Mouse (Mus musculus): ENCODE data around the gene Gm5134. TPM values are rescaled to one million over a fixed set of nuclear protein-coding genes. Genes with fewer than 3 reads are reported as not detected.

Gm5134 gene
- polyA plus RNA-seq, 1 experiment from 2014 or later = 0.10 TPM

- Histone ChIP-seq H3K27me3 (replicated peaks; ENCODE audit: low read depth, poor library complexity, severe bottlenecking) (peaks cover 77% of the 10 kb centered on the region), H3K27ac (replicated peaks) (peak overlapping the region; percentile 87; the same call in 1 of the 2 replicates)
These were observed 23.0 kb upstream of the Gm5134 start for GRCm38 (mm10) chr10:75931311-75931710.

GRCm38 (mm10) chr10:75932081-75932678 is 22.1 kb upstream of the Gm5134 start:
- under 1% methylated on average over 44 of the region's 44 CpGs for WGBS

More at GRCm38 (mm10) chr10:75931311-75931710, 23.0 kb upstream of the Gm5134 start:
- Histone ChIP-seq H3K36me3 (replicated peaks) (peaks cover 22% of the 10 kb centered on the region), H3K4me3 (peak overlapping the region; percentile 74), H3K9me3 (no peaks in the 10 kb centered on the region), H3K4me1 (peaks cover 47% of the 10 kb centered on the region)
- no peak for DNase-seq (ENCODE audit: low spot score)
- WGBS = 30% methylated on average over 7 of the region's 7 CpGs

GRCm38 (mm10) chr10:75932891-75933290 is 21.4 kb upstream of the Gm5134 start, which contains the start of gene Chchd10:
Gene Chchd10, plus strand, starts transcription at chr10:75933130.
- 22% methylated on average over 6 of the region's 6 CpGs for WGBS
- peaks cover 55% of the 10 kb centered on the region for H3K4me1 ChIP-seq
- H3K36me3 ChIP-seq (replicated peaks) = peaks cover 6% of the 10 kb centered on the region
- H3K27ac ChIP-seq (replicated peaks) = peak within 1 kb of the TSS; percentile 87
- peak within 1 kb of the TSS; percentile 74 for H3K4me3 ChIP-seq
- peaks cover 93% of the 10 kb centered on the region for H3K27me3 ChIP-seq (replicated peaks; ENCODE audit: low read depth, poor library complexity, severe bottlenecking)
- no peaks in the 10 kb centered on the region for H3K9me3 ChIP-seq
- no peak for DNase-seq (ENCODE audit: low spot score)

More at GRCm38 (mm10) chr10:75932081-75932678, 22.1 kb upstream of the Gm5134 start:
- peak; percentile 88 for DNase-seq (ENCODE audit: low spot score)
- Histone ChIP-seq H3K4me1 (peaks cover 48% of the 10 kb centered on the region), H3K4me3 (peak overlapping the region; percentile 74), H3K36me3 (replicated peaks) (peaks cover 14% of the 10 kb centered on the region), H3K9me3 (no peaks in the 10 kb centered on the region), H3K27me3 (replicated peaks; ENCODE audit: low read depth, poor library complexity, severe bottlenecking) (peaks cover 86% of the 10 kb centered on the region), H3K27ac (replicated peaks) (peak overlapping the region; percentile 87)

- H3K4me3 ChIP-seq = peak overlapping the region; percentile 71
- H3K9me3 ChIP-seq = no peaks in the 10 kb centered on the region
- H3K36me3 ChIP-seq (replicated peaks) = no peaks in the 10 kb centered on the region
- no peak for DNase-seq (ENCODE audit: low spot score)
- peaks cover 96% of the 10 kb centered on the region for H3K27me3 ChIP-seq (replicated peaks; ENCODE audit: low read depth, poor library complexity, severe bottlenecking)
- H3K4me1 ChIP-seq = peaks cover 58% of the 10 kb centered on the region
- no peak overlapping the region for H3K27ac ChIP-seq (replicated peaks)
- WGBS = 75% methylated on average over 1 of the region's 1 CpGs
These were observed 19.3 kb upstream of the Gm5134 start for GRCm38 (mm10) chr10:75934991-75935390.

GRCm38 (mm10) chr10:75935680-75936541 is 18.4 kb upstream of the Gm5134 start, which contains the start of gene Mmp11:
Gene Mmp11, minus strand, starts transcription at chr10:75936496.
- DNase-seq (ENCODE audit: low spot score) = peak; percentile 84
- H3K27me3 ChIP-seq (replicated peaks; ENCODE audit: low read depth, poor library complexity, severe bottlenecking) = peaks cover 95% of the 10 kb centered on the region
- no peaks in the 10 kb centered on the region for H3K36me3 ChIP-seq (replicated peaks)
- H3K27ac ChIP-seq (replicated peaks) = no peak within 1 kb of the TSS
- no peaks in the 10 kb centered on the region for H3K9me3 ChIP-seq
- 2% methylated on average over 51 of the region's 51 CpGs for WGBS
- H3K4me3 ChIP-seq = peak within 1 kb of the TSS; percentile 71
- peaks cover 57% of the 10 kb centered on the region for H3K4me1 ChIP-seq

- Histone ChIP-seq H3K27ac (replicated peaks) (no peak overlapping the region), H3K4me3 (no peak overlapping the region), H3K9me3 (no peaks in the 10 kb centered on the region), H3K27me3 (replicated peaks; ENCODE audit: low read depth, poor library complexity, severe bottlenecking) (peaks cover 83% of the 10 kb centered on the region), H3K4me1 (peaks cover 45% of the 10 kb centered on the region), H3K36me3 (replicated peaks) (no peaks in the 10 kb centered on the region)
- 32% methylated on average over 18 of the region's 18 CpGs for WGBS
- no peak for DNase-seq (ENCODE audit: low spot score)
These were observed 17.2 kb upstream of the Gm5134 start for GRCm38 (mm10) chr10:75936909-75937667.

- no peak for DNase-seq (ENCODE audit: low spot score)
- H3K27me3 ChIP-seq (replicated peaks; ENCODE audit: low read depth, poor library complexity, severe bottlenecking) = peaks cover 82% of the 10 kb centered on the region
- H3K4me3 ChIP-seq = no peak overlapping the region
- H3K9me3 ChIP-seq = no peaks in the 10 kb centered on the region
- no peaks in the 10 kb centered on the region for H3K36me3 ChIP-seq (replicated peaks)
- 51% methylated on average over 10 of the region's 10 CpGs for WGBS
- H3K27ac ChIP-seq (replicated peaks) = no peak overlapping the region
- H3K4me1 ChIP-seq = peaks cover 36% of the 10 kb centered on the region
These were observed 16.3 kb upstream of the Gm5134 start for GRCm38 (mm10) chr10:75937851-75938643.

- H3K27me3 ChIP-seq (replicated peaks; ENCODE audit: low read depth, poor library complexity, severe bottlenecking) = peaks cover 68% of the 10 kb centered on the region
- no peak overlapping the region for H3K27ac ChIP-seq (replicated peaks)
- no peaks in the 10 kb centered on the region for H3K9me3 ChIP-seq
- 42% methylated on average over 9 of the region's 9 CpGs for WGBS
- peaks cover 41% of the 10 kb centered on the region for H3K4me1 ChIP-seq
- no peak for DNase-seq (ENCODE audit: low spot score)
- H3K4me3 ChIP-seq = 0 out of 2 replicates have a peak overlapping the region, but pooled peaks have one; percentile 22
- no peaks in the 10 kb centered on the region for H3K36me3 ChIP-seq (replicated peaks)
These were observed 14.7 kb upstream of the Gm5134 start for GRCm38 (mm10) chr10:75939481-75940234.

- 0 out of 2 replicates have a peak within 1 kb of the TSS, but pooled peaks have one; percentile 19 for H3K27ac ChIP-seq (replicated peaks)
- H3K36me3 ChIP-seq (replicated peaks) = no peaks in the 10 kb centered on the region
- no peaks in the 10 kb centered on the region for H3K9me3 ChIP-seq
- H3K27me3 ChIP-seq (replicated peaks; ENCODE audit: low read depth, poor library complexity, severe bottlenecking) = peaks cover 59% of the 10 kb centered on the region
- H3K4me1 ChIP-seq = peaks cover 35% of the 10 kb centered on the region
- DNase-seq (ENCODE audit: low spot score) = no peak
- H3K4me3 ChIP-seq = 0 out of 2 replicates have a peak within 1 kb of the TSS, but pooled peaks have one; percentile 22
- WGBS = 76% methylated on average over 5 of the region's 5 CpGs
These were observed 13.8 kb upstream of the Gm5134 start, which contains the start of gene Gm867 for GRCm38 (mm10) chr10:75940520-75940919. Gene Gm867, minus strand, starts transcription at chr10:75940672.

- no peak overlapping the region for H3K4me3 ChIP-seq
- no peaks in the 10 kb centered on the region for H3K36me3 ChIP-seq (replicated peaks)
- H3K27me3 ChIP-seq (replicated peaks; ENCODE audit: low read depth, poor library complexity, severe bottlenecking) = peaks cover 52% of the 10 kb centered on the region
- peaks cover 28% of the 10 kb centered on the region for H3K4me1 ChIP-seq
- no peak overlapping the region for H3K27ac ChIP-seq (replicated peaks)
- no peaks in the 10 kb centered on the region for H3K9me3 ChIP-seq
- DNase-seq (ENCODE audit: low spot score) = no peak
- 69% methylated on average over 9 of the region's 9 CpGs for WGBS
These were observed 13.1 kb upstream of the Gm5134 start for GRCm38 (mm10) chr10:75941042-75941824.
